Mouse (Mus musculus) CH12.LX (cell line): Measurements from ENCODE around the gene Syngap1. TPM values are rescaled to one million over a fixed set of nuclear protein-coding genes. Genes with fewer than 3 reads are reported as not detected.

Experiments
- DNase-seq: peaks from one replicate; pipeline ENCODE4 v3.0.0-alpha.2; 2013; ENCODE audit errors: extremely low read depth
- H3K27ac ChIP-seq: 2 replicates; pipeline ENCODE4 v1.5.1; 2012; ENCODE audit warnings: low read depth, mild to moderate bottlenecking, control low read depth, moderate library complexity; ENCODE audit not compliant: insufficient read depth
- H3K27me3 ChIP-seq: replicated peaks from 2 replicates; pipeline ENCODE3; 2012; ENCODE audit warnings: inconsistent platforms
- H3K36me3 ChIP-seq, 2 experiments: replicated peaks in 1 of 2; 2 replicates each; pipeline versions ENCODE3 to v1.6.1; 2012; ENCODE audit warnings: inconsistent platforms in 1 of 2, low read length in 1 of 2, mild to moderate bottlenecking in 1 of 2, mixed read lengths in 1 of 2, moderate library complexity in 1 of 2; ENCODE audit not compliant: control insufficient read depth in 1 of 2, insufficient read depth in 1 of 2
- H3K4me1 ChIP-seq, 2 experiments: 2 replicates each; pipeline ENCODE4 v1.6.1; 2012; ENCODE audit warnings: inconsistent platforms in 1 of 2, moderate library complexity in 1 of 2; ENCODE audit not compliant: insufficient read depth in 2 of 2, control insufficient read depth in 1 of 2
- H3K4me2 ChIP-seq: 2 replicates; pipeline ENCODE4 v1.6.1; 2012; ENCODE audit warnings: low read depth, mild to moderate bottlenecking, control low read depth; ENCODE audit not compliant: poor library complexity, insufficient read depth, severe bottlenecking
- H3K4me3 ChIP-seq, 3 experiments: fragments of 150-350 bp in 1 of 3; sonication (generic) in 1 of 3; replicated peaks in 1 of 3; 2 replicates each; pipeline versions ENCODE3 to v1.5.1; 2011 to 2012; ENCODE audit warnings: low read depth in 2 of 3, low read length in 2 of 3, mild to moderate bottlenecking in 2 of 3, moderate library complexity in 2 of 3, control low read depth in 1 of 3, improper control_type of control experiment in 1 of 3, inconsistent platforms in 1 of 3, mixed read lengths in 1 of 3; ENCODE audit not compliant: poor library complexity in 1 of 3
- H3K79me2 ChIP-seq: replicated peaks from 2 replicates; pipeline ENCODE4 v1.6.1; 2012; ENCODE audit warnings: mild to moderate bottlenecking, moderate library complexity; ENCODE audit not compliant: control insufficient read depth, poor library complexity, insufficient read depth, severe bottlenecking; ENCODE audit errors: extremely low read depth
- H3K9ac ChIP-seq: 2 replicates; pipeline ENCODE4 v1.6.1; 2012; ENCODE audit warnings: low read depth, mild to moderate bottlenecking, control low read depth, moderate library complexity; ENCODE audit not compliant: insufficient read depth
- H3K9me3 ChIP-seq: replicated peaks from 2 replicates; pipeline ENCODE3; 2012; ENCODE audit warnings: low read length, inconsistent platforms, mixed read lengths
- BHLHE40 ChIP-seq: IDR thresholded peaks from 2 replicates; pipeline ENCODE4 v1.6.1; 2011; ENCODE audit warnings: mild to moderate bottlenecking, low read depth, low read length, improper control_type of control experiment
- CHD1 ChIP-seq: IDR thresholded peaks from 2 replicates; pipeline ENCODE4 v1.6.1; 2012; ENCODE audit warnings: low read depth, low read length, improper control_type of control experiment, inconsistent platforms
- E2F4 ChIP-seq: IDR thresholded peaks from 2 replicates; pipeline ENCODE4 v1.6.1; 2011; ENCODE audit warnings: low read depth, low read length, improper control_type of control experiment; ENCODE audit not compliant: insufficient replicate concordance
- EP300 ChIP-seq: IDR thresholded peaks from 2 replicates; pipeline ENCODE4 v1.6.1; 2011; ENCODE audit warnings: low read length, improper control_type of control experiment
- IRF4 ChIP-seq: IDR thresholded peaks from 2 replicates; pipeline ENCODE4 v1.6.1; 2014; ENCODE audit warnings: low read depth, mild to moderate bottlenecking, inconsistent platforms, low read length, improper control_type of control experiment
- KAT2A ChIP-seq: IDR thresholded peaks from 2 replicates; pipeline ENCODE4 v1.6.1; 2012; ENCODE audit warnings: low read length, improper control_type of control experiment, inconsistent platforms; ENCODE audit not compliant: insufficient replicate concordance
- MAX ChIP-seq: IDR thresholded peaks from 2 replicates; pipeline ENCODE4 v1.6.1; 2011; ENCODE audit warnings: low read length, improper control_type of control experiment
- MXI1 ChIP-seq: IDR thresholded peaks from 2 replicates; pipeline ENCODE4 v1.6.1; 2011; ENCODE audit warnings: mild to moderate bottlenecking, low read depth, low read length, improper control_type of control experiment
- MYC ChIP-seq: IDR thresholded peaks from 2 replicates; pipeline ENCODE4 v1.6.1; 2011; ENCODE audit warnings: low read depth, mild to moderate bottlenecking, improper control_type of control experiment, low read length
- NELFE ChIP-seq: IDR thresholded peaks from 2 replicates; pipeline ENCODE4 v1.6.1; 2011; ENCODE audit warnings: low read depth, low read length, improper control_type of control experiment
- POLR2A ChIP-seq: IDR thresholded peaks from 2 replicates; pipeline ENCODE4 v1.6.1; 2011; ENCODE audit warnings: low read depth, mild to moderate bottlenecking, improper control_type of control experiment, low read length
- POLR2AphosphoS2 ChIP-seq: IDR thresholded peaks from 2 replicates; pipeline ENCODE4 v1.6.1; 2011; ENCODE audit warnings: low read depth, low read length, improper control_type of control experiment
- RAD21 ChIP-seq: IDR thresholded peaks from 2 replicates; pipeline ENCODE4 v1.6.1; 2011; ENCODE audit warnings: low read depth, mild to moderate bottlenecking, low read length, improper control_type of control experiment, moderate library complexity
- SIN3A ChIP-seq: IDR thresholded peaks from 2 replicates; pipeline ENCODE4 v1.6.1; 2012; ENCODE audit warnings: low read length, improper control_type of control experiment, inconsistent platforms
- SMC3 ChIP-seq: IDR thresholded peaks from 2 replicates; pipeline ENCODE4 v1.6.1; 2011; ENCODE audit warnings: low read depth, low read length, improper control_type of control experiment
- TBP ChIP-seq: conservative IDR thresholded peaks from 2 replicates; pipeline ENCODE4 v1.6.1; 2011; ENCODE audit warnings: low read depth, low read length, improper control_type of control experiment
- TCF12 ChIP-seq: IDR thresholded peaks from 2 replicates; pipeline ENCODE4 v1.6.1; 2014; ENCODE audit warnings: low read depth, mild to moderate bottlenecking, inconsistent platforms, low read length, improper control_type of control experiment
- UBTF ChIP-seq: IDR thresholded peaks from 2 replicates; pipeline ENCODE4 v1.6.1; 2012; ENCODE audit warnings: low read depth, mild to moderate bottlenecking, inconsistent platforms, low read length, improper control_type of control experiment, moderate library complexity
- USF2 ChIP-seq: conservative IDR thresholded peaks from 2 replicates; pipeline ENCODE4 v1.6.1; 2011; ENCODE audit warnings: low read depth, low read length, improper control_type of control experiment
- ZC3H11A ChIP-seq: IDR thresholded peaks from 2 replicates; pipeline ENCODE4 v1.6.1; 2012; ENCODE audit warnings: low read depth, mild to moderate bottlenecking, inconsistent platforms, low read length, improper control_type of control experiment
- ZKSCAN1 ChIP-seq: IDR thresholded peaks from 2 replicates; pipeline ENCODE4 v1.6.1; 2012; ENCODE audit warnings: low read depth, inconsistent platforms, low read length, improper control_type of control experiment, borderline replicate concordance
- ZMIZ1 ChIP-seq: IDR thresholded peaks from 2 replicates; pipeline ENCODE4 v1.6.1; 2012; ENCODE audit warnings: low read depth, mild to moderate bottlenecking, inconsistent platforms, low read length, improper control_type of control experiment
- ZNF384 ChIP-seq: IDR thresholded peaks from 2 replicates; pipeline ENCODE4 v1.6.1; 2012; ENCODE audit warnings: low read depth, low read length, improper control_type of control experiment, inconsistent platforms
- dilution Hi-C: fragments of 300-500 bp; cut with MboI; formaldehyde crosslinking; loops from 2 replicates; pipeline ENCODE4 v1.14.3; 2020; ENCODE audit warnings: low sequenced_read_pairs; ENCODE audit not compliant: extremely low pct_unique_long_range_greater_than_20kb, extremely low pct_ligation_motif_present
- in situ Hi-C: fragments of 300-500 bp; cut with MboI; formaldehyde crosslinking; loops from 3 replicates; pipeline ENCODE4 v1.14.3; 2019; ENCODE audit warnings: low sequenced_read_pairs, low pct_ligation_motif_present, low pct_unique_long_range_greater_than_20kb, mixed read lengths
- polyA plus RNA-seq: library from polyadenylated mRNA; unstranded; fragments of >175 nt; gene quantifications from 2 replicates; pipeline ENCODE4 v1.2.1, GENCODE M21; 2012; ENCODE audit warnings: low read depth; ENCODE audit not compliant: insufficient read length
- total RNA-seq, 2 experiments: library from RNA; depleted of rRNA; stranded (reverse); fragments of 300-350 nt in 1 of 2; fragments of >200 nt in 1 of 2; gene quantifications; 2 replicates each; pipeline ENCODE4 v1.2.3; 2012 to 2014

Syngap1 gene
- total and polyA plus RNA-seq, 3 experiments: 1.3 to 2.4 TPM; not detected in 1

- H3K4me2 ChIP-seq: no peak overlapping the region
- dilution Hi-C loops: no loop called here
Measured at GRCm38 (mm10) chr17:26998283-26998682, 57.2 kb downstream of the Syngap1 start.

DNA sequence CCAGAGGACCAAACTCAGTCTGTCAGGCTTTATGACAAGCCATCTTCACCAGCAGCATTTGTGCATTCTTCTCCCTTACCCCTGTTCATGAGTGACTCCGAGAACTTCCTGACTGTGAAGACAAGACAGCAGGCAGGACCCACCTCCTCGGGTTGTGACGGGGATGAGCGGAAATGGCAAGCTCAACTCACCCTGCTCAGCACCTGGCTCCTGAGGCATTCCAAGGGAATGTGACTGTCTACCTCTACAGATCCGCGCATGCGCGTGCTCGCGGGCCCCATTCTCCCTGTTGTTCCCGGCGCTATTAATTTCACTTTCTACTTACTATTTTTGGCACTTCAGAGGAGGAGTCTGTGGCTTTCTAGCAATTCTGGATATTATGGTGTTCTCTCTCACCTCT lies 58.9 kb downstream of the Syngap1 start:
- peaks cover 2% of the 10 kb centered on the region for H3K9me3 ChIP-seq
- no peak for TF ChIP-seq MYC
- TF ChIP-seq RAD21: no peak
- no peak for TF ChIP-seq TBP
- no peak for TF ChIP-seq POLR2A
- TF ChIP-seq SMC3: no peak
- no peak for TF ChIP-seq KAT2A
- TF ChIP-seq ZKSCAN1: no peak
- no peak for TF ChIP-seq TCF12
- TF ChIP-seq SIN3A: no peak
- TF ChIP-seq USF2: no peak
- TF ChIP-seq UBTF: no peak
- no peak for TF ChIP-seq NELFE
- TF ChIP-seq POLR2AphosphoS2: no peak
- TF ChIP-seq, all 38 proteins: peak for 0
- H3K4me2 ChIP-seq: no peak overlapping the region
- dilution Hi-C loops (no loop called here), in situ Hi-C loops (no loop called here)
- H3K4me1 ChIP-seq: no peaks in the 10 kb centered on the region
- H3K9ac ChIP-seq: no peak overlapping the region
- no peaks in the 10 kb centered on the region for H3K79me2 ChIP-seq
- no peaks in the 10 kb centered on the region for H3K27me3 ChIP-seq
- H3K4me3 ChIP-seq: no peak overlapping the region
- H3K27ac ChIP-seq: no peak overlapping the region
- no peak for DNase-seq
- H3K36me3 ChIP-seq: no peaks in the 10 kb centered on the region

More at GRCm38 (mm10) chr17:26998283-26998682, 57.2 kb downstream of the Syngap1 start:
- H3K4me1 ChIP-seq: no peaks in the 10 kb centered on the region
- no peaks in the 10 kb centered on the region for H3K27me3 ChIP-seq
- H3K79me2 ChIP-seq: no peaks in the 10 kb centered on the region
- no peaks in the 10 kb centered on the region for H3K9me3 ChIP-seq
- in situ Hi-C loops: no loop called here
- H3K4me3 ChIP-seq: no peak overlapping the region
- H3K9ac ChIP-seq: no peak overlapping the region
- H3K27ac ChIP-seq: no peak overlapping the region
- no peaks in the 10 kb centered on the region for H3K36me3 ChIP-seq
- TF ChIP-seq ZC3H11A (no peak), E2F4 (no peak), MAX (no peak), CHD1 (no peak), EP300 (no peak), POLR2A (no peak), IRF4 (no peak), MXI1 (no peak), MYC (no peak), SMC3 (no peak), ZMIZ1 (no peak), BHLHE40 (no peak), ZNF384 (no peak), SIN3A (no peak)
- TF ChIP-seq, all 38 proteins: peak for 0
- DNase-seq: no peak
